Mouse (Mus musculus): ENCODE results near the gene Basp1. TPM values are rescaled to one million over a fixed set of nuclear protein-coding genes. Genes with fewer than 3 reads are reported as not detected.

Gene Basp1
- total RNA-seq, 2 experiments from 2014 or later: 596 to 663 TPM

- no peak for DNase-seq
Observed at GRCm38 (mm10) chr15:25415958-25416357, 2.4 kb upstream of the Basp1 start.

GRCm38 (mm10) chr15:25414747-25415119, 1.2 kb upstream of the Basp1 start:
- DNase-seq: peak; percentile 87 to 88

- DNase-seq: peak; percentile 72 to 76
Observed at GRCm38 (mm10) chr15:25414011-25414746, 615 bp upstream of the Basp1 start.

- DNase-seq: peak; percentile 34 to 39
Observed at GRCm38 (mm10) chr15:25412761-25413261, 753 bp downstream of the Basp1 start.

GRCm38 (mm10) chr15:25412171-25412641, 1.4 kb downstream of the Basp1 start:
- peak; percentile 79 to 81 for DNase-seq

GRCm38 (mm10) chr15:25411461-25411860, 2.1 kb downstream of the Basp1 start:
- DNase-seq: no peak

GRCm38 (mm10) chr15:25405926-25406325, 7.6 kb downstream of the Basp1 start:
- DNase-seq: no peak

- no peak for DNase-seq
Observed at GRCm38 (mm10) chr15:25403879-25404278, 9.7 kb downstream of the Basp1 start.

GRCm38 (mm10) chr15:25402001-25402400, 11.6 kb downstream of the Basp1 start:
- no peak for DNase-seq

GRCm38 (mm10) chr15:25400276-25400675, 13.3 kb downstream of the Basp1 start:
- DNase-seq: no peak

- no peak for DNase-seq
Observed at GRCm38 (mm10) chr15:25395912-25396590, 17.5 kb downstream of the Basp1 start.

GRCm38 (mm10) chr15:25392525-25393099, 21.0 kb downstream of the Basp1 start:
- no peak for DNase-seq

GRCm38 (mm10) chr15:25391210-25391609, 22.4 kb downstream of the Basp1 start:
- no peak for DNase-seq

GRCm38 (mm10) chr15:25387572-25387971, 26.0 kb downstream of the Basp1 start:
- no peak for DNase-seq

- no peak for DNase-seq
Observed at GRCm38 (mm10) chr15:25380051-25380450, 33.5 kb downstream of the Basp1 start.

- peak in 1 of 2 experiments; percentile 36 for DNase-seq
Observed at GRCm38 (mm10) chr15:25378707-25379106, 34.9 kb downstream of the Basp1 start.

- no peak for DNase-seq
Observed at GRCm38 (mm10) chr15:25376914-25377313, 36.6 kb downstream of the Basp1 start.

- DNase-seq: no peak
Observed at GRCm38 (mm10) chr15:25373486-25373885, 40.1 kb downstream of the Basp1 start.

GRCm38 (mm10) chr15:25369522-25369921, 44.0 kb downstream of the Basp1 start:
- DNase-seq: no peak

- no peak for DNase-seq
Observed at GRCm38 (mm10) chr15:25365503-25365902, 48.1 kb downstream of the Basp1 start.

- no peak for DNase-seq
Observed at GRCm38 (mm10) chr15:25364819-25365463, 48.6 kb downstream of the Basp1 start.

GRCm38 (mm10) chr15:25364160-25364818, 49.3 kb downstream of the Basp1 start:
- no peak for DNase-seq
